Mouse (Mus musculus) forelimb bud, embryonic 11.5 days (tissue): ENCODE data around the gene Spata21.

Experiments
- DNase-seq: peaks from one replicate; pipeline ENCODE4 v3.0.0-alpha.2; 2012; ENCODE audit warnings: low read depth, low spot score

Gene Spata21

GRCm38 (mm10) chr4:141158609-141159008 lies 70.5 kb downstream of the Spata21 start:
- no peak for DNase-seq

- DNase-seq: no peak
These were observed 71.0 kb downstream of the Spata21 start for GRCm38 (mm10) chr4:141159093-141159492.

- DNase-seq: no peak
These were observed 71.5 kb downstream of the Spata21 start for GRCm38 (mm10) chr4:141159666-141160065.

GRCm38 (mm10) chr4:141160193-141160592 lies 72.1 kb downstream of the Spata21 start:
- no peak for DNase-seq

- DNase-seq: no peak
These were observed 73.6 kb downstream of the Spata21 start for GRCm38 (mm10) chr4:141161699-141162208.
